Mouse (Mus musculus) neural tube, embryonic 14.5 days (tissue): ENCODE data around the gene Slc6a6. TPM values are rescaled to one million over a fixed set of nuclear protein-coding genes. Genes with fewer than 3 reads are reported as not detected.

Experiments
- ATAC-seq: fragments of 200-750 bp; cut with Nextera tagmentation; 2 replicates; pipeline ENCODE4 v1.8.0; 2017; ENCODE audit warnings: low read depth, mild to moderate bottlenecking, moderate TSS enrichment, moderate library complexity
- H3K27ac ChIP-seq: fragments of 300-500 bp; sonication (generic); 2 replicates; pipeline ENCODE4 v1.5.1; 2014; ENCODE audit warnings: low read depth, mild to moderate bottlenecking, control low read depth, low read length, moderate library complexity, mixed read lengths
- H3K27me3 ChIP-seq: fragments of 300-500 bp; sonication (generic); 2 replicates; pipeline ENCODE4 v1.6.1; 2014; ENCODE audit warnings: low read length; ENCODE audit not compliant: control insufficient read depth, insufficient read depth
- H3K36me3 ChIP-seq: fragments of 300-500 bp; sonication (generic); 2 replicates; pipeline ENCODE4 v1.6.1; 2014; ENCODE audit warnings: low read length, mixed read lengths; ENCODE audit not compliant: control insufficient read depth, insufficient read depth
- H3K4me1 ChIP-seq: fragments of 300-500 bp; sonication (generic); 2 replicates; pipeline ENCODE4 v1.6.1; 2014; ENCODE audit warnings: low read length; ENCODE audit not compliant: control insufficient read depth, insufficient read depth
- H3K4me2 ChIP-seq: fragments of 300-500 bp; sonication (generic); 2 replicates; pipeline ENCODE4 v1.6.1; 2014; ENCODE audit warnings: mild to moderate bottlenecking, low read depth, low read length, control low read depth
- H3K4me3 ChIP-seq: fragments of 300-500 bp; sonication (generic); 2 replicates; pipeline ENCODE4 v1.5.1; 2014; ENCODE audit warnings: low read depth, low read length, control low read depth, mixed read lengths
- H3K9ac ChIP-seq: fragments of 300-500 bp; sonication (generic); replicated peaks from 2 replicates; pipeline ENCODE4 v1.6.1; 2014; ENCODE audit warnings: low read depth, mild to moderate bottlenecking, control low read depth, low read length, mixed read lengths
- H3K9me3 ChIP-seq: fragments of 300-500 bp; sonication (generic); 2 replicates; pipeline ENCODE4 v1.6.1; 2016; ENCODE audit warnings: low read length; ENCODE audit not compliant: control insufficient read depth
- WGBS: fragments of 180-500 bp; shearing (Covaris S2); extraction: QIAGEN DNeasy Blood & Tissue Kit; methylation state at CpG from one replicate; pipeline ENCODE4 v1.1.7; 2014; 5-methylcytosine and 5-hydroxymethylcytosine counted together
- polyA plus RNA-seq: library from polyadenylated mRNA; unstranded; fragments of >200 nt; fragmentation: Nextera tagmentation; extraction: Ambion mirVana; gene quantifications from 2 replicates; pipeline ENCODE4 v1.2.1, GENCODE M21; 2014

Gene Slc6a6
- polyA plus RNA-seq, result 89.3 and 100 TPM in 2 replicates

DNA sequence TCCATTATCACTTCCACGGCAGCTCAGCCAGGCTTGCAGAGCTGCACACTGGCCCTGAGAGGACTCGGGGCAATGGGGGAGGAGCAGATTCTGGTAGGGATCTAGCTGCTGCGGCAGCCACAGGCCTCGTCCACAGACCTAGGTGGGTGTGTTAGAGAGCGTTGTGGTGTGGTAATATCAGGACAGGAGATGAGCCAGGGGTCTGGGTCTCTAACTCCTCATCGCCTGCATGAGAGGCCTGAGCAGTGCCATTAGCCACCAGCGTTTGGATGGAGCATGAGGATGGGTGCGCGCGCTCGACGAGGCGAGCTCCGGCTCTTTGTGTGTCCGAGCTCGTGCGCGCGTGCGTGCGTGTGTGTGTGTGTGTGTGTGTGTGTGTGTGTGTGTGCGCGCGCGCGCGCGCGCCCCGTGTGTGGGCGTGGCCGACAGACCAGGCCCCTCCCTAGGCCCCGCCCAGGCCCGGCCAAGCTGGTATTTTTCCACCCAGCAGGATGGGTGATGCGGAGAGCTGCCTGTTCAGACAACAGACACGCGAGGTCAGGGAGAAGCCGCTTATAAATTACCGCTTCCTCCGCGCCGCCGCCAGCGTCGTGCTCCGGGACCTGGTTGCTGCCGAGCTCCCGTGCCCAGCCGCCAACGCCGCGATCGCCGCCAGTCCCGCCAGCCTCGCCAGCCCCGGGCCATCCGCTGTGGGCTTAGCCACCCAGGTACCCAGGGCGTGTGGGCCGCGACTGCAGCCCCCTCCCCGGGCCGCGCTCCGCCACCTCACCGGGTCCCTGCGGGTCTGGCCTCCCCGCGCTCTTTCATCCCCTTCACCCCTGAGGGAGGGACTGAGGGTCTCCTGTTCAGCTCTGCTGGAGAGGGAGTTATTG, at the start of gene Slc6a6:
TSS of gene Slc6a6 (plus strand) at position 452 of the 872 bp plus-strand sequence.
- peaks cover 24% of the 10 kb centered on the region for H3K4me1 ChIP-seq
- ATAC-seq, result peak; percentile 88
- under 1% methylated on average over 63 of the region's 69 CpGs for WGBS

DNA sequence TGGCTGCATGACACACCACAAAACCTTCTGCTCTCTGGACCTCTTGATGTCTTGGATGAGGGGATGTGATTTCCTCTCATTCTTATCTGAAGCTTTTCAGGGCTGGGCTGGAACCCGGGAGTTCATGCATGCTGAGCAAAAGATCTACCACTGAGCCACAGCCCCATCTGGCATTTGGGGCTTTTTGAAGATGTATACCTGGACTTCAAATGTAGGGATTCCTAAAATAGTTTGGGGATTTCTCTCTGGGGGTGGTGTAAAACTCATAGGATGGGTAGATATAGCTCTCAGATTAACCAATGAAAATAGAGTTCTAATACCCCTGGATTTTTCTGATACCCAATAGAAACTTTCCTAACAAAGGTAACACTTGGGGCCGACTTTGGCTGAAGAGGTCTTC, 49.4 kb upstream of the Slc6a6 start:
- no peak for ATAC-seq
- 86% methylated on average over 2 of the region's 2 CpGs for WGBS
- H3K27me3 ChIP-seq, result no peaks in the 10 kb centered on the region

More for the DNA sequence above, at the start of gene Slc6a6:
- Histone ChIP-seq H3K36me3 (no peaks in the 10 kb centered on the region), H3K9me3 (no peaks in the 10 kb centered on the region), H3K4me3 (peak within 1 kb of the TSS; percentile 89), H3K27me3 (no peaks in the 10 kb centered on the region), H3K27ac (peak within 1 kb of the TSS; percentile 95), H3K4me2 (peak within 1 kb of the TSS; percentile 93), H3K9ac (peak within 1 kb of the TSS; percentile 92)

DNA sequence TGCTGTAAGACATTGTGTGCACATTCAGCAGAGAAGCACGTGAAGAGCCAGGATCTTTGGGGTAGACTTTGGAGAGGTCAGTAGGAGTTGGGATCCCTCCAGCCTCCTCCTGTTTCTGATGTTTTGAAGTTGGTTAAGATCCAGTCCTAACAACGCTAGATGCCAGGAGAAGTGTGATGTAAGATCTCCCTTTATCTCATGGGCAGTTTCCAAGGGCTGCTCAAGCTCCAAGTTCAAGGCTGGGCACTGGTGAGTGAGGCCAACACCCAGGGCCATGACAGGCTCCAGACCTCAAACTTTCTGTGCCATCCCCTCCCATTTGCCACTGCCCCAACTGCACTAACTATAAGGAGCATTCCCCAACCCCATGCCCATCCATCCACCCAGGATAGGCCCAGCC, 49.0 kb upstream of the Slc6a6 start:
- no peak for ATAC-seq
- 74% methylated on average over 2 of the region's 2 CpGs for WGBS
- no peaks in the 10 kb centered on the region for H3K4me1 ChIP-seq
- no peaks in the 10 kb centered on the region for H3K36me3 ChIP-seq
- H3K4me2 ChIP-seq, result no peak overlapping the region
- no peak overlapping the region for H3K4me3 ChIP-seq
- H3K27me3 ChIP-seq, result no peaks in the 10 kb centered on the region
- H3K27ac ChIP-seq, result no peak overlapping the region
- H3K9ac ChIP-seq, result no peak overlapping the region
- no peaks in the 10 kb centered on the region for H3K9me3 ChIP-seq

More for the DNA sequence above, 49.4 kb upstream of the Slc6a6 start:
- Histone ChIP-seq H3K9ac (no peak overlapping the region), H3K4me1 (no peaks in the 10 kb centered on the region), H3K36me3 (no peaks in the 10 kb centered on the region), H3K4me3 (no peak overlapping the region), H3K4me2 (no peak overlapping the region), H3K9me3 (no peaks in the 10 kb centered on the region), H3K27ac (no peak overlapping the region)

DNA sequence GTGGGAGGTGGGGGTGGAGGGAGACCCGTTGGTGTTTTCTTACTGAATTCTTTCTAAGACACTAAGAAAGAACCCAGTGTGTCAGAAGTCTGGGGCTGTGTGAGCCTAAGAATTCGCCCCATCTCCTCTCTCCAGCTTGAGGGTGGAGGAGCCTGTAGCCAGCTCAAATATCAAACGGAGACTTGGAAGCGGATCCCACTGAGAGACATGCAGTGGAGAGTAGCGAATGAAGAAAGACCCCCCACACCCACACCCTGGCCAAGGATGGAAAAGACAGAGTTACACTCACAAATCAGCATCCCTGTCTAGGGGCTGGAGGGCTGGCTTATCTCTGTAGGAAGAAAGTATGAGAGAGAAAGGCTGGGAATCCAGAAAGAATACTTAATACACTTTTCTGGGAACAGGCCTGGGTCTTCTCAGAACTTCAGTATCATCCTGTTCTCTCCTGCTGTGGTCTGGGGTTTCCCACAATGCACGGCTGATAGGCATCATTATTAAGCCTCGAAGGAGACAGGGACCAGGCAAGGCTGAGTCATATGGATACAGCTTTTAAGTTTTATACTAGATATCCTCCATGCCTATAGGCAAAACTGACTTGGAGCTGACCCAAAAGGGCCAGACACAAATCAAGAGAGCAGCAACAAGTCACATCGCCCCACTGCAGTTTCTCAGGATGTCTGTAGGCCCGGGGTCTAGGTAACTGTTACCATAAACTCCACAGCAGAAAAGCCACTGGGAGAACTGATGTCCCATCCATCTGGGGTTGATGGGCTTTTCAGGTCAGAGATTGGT, 45.5 kb upstream of the Slc6a6 start:
- H3K9me3 ChIP-seq, result no peaks in the 10 kb centered on the region
- 47% methylated on average over 9 of the region's 9 CpGs for WGBS
- no peaks in the 10 kb centered on the region for H3K4me1 ChIP-seq
- ATAC-seq, result no peak
- no peak overlapping the region for H3K4me2 ChIP-seq
- H3K4me3 ChIP-seq, result no peak overlapping the region
- H3K27me3 ChIP-seq, result no peaks in the 10 kb centered on the region
- no peak overlapping the region for H3K27ac ChIP-seq
- no peaks in the 10 kb centered on the region for H3K36me3 ChIP-seq
- no peak overlapping the region for H3K9ac ChIP-seq

DNA sequence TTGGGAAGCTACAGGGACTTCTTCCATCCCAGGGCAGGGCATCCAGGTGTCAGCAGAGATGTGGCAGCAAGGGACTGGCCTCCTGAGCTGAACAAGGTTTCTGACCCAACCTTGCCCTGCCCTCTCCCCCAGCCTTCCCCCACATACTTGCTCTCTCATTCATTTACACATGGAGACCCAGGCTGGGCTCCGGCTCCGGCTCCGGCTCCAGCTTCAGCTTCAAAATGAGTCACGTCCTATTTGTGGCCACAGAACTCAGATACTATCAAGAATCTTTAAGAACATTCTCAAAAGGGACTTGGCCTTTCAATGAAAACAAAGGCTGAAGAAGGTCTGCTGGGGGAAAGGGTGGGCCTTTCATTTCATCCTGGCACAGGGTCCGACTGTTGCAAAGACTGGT, 40.8 kb upstream of the Slc6a6 start:
- Histone ChIP-seq H3K4me2 (no peak overlapping the region), H3K9me3 (no peaks in the 10 kb centered on the region), H3K9ac (no peak overlapping the region), H3K36me3 (no peaks in the 10 kb centered on the region), H3K27ac (no peak overlapping the region), H3K4me3 (no peak overlapping the region), H3K27me3 (no peaks in the 10 kb centered on the region), H3K4me1 (no peaks in the 10 kb centered on the region)
- ATAC-seq, result no peak
- 83% methylated on average over 5 of the region's 5 CpGs for WGBS

DNA sequence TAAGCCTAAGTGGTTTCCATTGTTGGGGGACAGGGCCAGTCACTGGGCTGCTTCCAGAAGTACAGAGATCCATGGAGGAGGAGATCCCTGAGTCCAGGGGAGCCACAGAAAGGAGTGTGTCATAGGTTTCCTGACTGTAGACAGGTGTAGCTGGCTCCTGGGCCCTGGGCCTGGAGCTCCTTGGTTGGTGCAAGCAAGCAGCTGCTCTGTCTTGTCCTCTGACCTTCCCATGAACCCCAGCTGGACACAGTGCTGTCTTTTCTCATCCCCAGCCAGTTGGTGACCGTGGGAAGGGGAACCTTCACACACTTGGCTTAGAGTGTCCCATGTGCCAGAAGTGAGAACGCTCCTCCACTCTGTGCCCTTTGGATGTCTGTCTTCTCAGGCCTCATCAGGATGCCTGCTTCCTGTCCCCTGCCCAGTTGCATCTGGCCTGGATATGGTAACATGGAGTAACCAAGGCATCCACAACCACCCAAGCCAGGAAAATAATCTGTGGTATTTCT, 40.4 kb upstream of the Slc6a6 start:
- ATAC-seq, result no peak
- H3K4me3 ChIP-seq, result no peak overlapping the region
- H3K27me3 ChIP-seq, result no peaks in the 10 kb centered on the region
- no peak overlapping the region for H3K9ac ChIP-seq
- 85% methylated on average over 2 of the region's 2 CpGs for WGBS
- no peaks in the 10 kb centered on the region for H3K4me1 ChIP-seq
- H3K36me3 ChIP-seq, result no peaks in the 10 kb centered on the region
- H3K4me2 ChIP-seq, result no peak overlapping the region
- H3K27ac ChIP-seq, result no peak overlapping the region
- H3K9me3 ChIP-seq, result no peaks in the 10 kb centered on the region

DNA sequence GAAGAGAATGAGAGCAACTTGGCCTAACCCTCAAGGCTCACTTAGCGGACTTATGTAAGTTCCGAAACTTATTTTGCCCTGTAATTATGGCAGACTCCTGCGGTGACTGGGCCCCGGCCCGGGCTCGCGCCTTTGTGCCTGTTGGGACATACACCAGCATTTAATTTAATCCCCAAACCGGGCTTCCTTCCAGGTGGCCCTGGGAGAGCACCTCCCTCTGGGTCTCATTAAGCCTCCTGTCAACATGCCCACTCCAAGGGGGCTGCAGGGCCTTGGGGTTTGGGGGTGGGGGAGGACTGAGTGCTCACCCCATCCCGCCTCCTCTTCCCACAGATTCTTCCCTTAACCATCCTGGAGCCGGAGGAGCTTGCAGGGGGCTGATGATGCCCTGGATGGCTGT, 37.8 kb upstream of the Slc6a6 start:
- ATAC-seq, result no peak
- 74% methylated on average over 10 of the region's 10 CpGs for WGBS
- Histone ChIP-seq H3K9me3 (no peaks in the 10 kb centered on the region), H3K36me3 (no peaks in the 10 kb centered on the region), H3K4me3 (no peak overlapping the region), H3K9ac (no peak overlapping the region), H3K4me1 (no peaks in the 10 kb centered on the region), H3K27ac (no peak overlapping the region), H3K4me2 (no peak overlapping the region), H3K27me3 (no peaks in the 10 kb centered on the region)

DNA sequence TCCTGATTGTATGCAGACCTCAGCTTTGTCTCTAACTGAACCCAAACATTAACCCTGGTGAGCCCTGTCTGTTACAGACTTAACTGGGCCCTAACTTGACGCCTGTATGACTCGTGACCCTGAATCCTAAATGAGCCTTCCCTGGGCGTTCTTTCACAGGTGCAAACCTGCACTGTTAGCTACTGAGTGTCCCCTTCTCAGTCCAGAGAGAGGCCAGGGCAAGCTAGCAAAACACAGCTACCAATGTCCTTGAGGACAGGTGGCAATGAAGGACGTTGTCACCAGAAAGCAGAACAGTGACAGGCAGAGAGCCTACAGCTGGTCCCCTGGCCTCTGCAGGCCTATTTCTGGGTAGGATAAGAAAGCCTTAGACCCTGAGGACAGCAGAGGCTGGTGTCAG, 37.0 kb upstream of the Slc6a6 start:
- H3K9ac ChIP-seq, result no peak overlapping the region
- no peaks in the 10 kb centered on the region for H3K27me3 ChIP-seq
- H3K27ac ChIP-seq, result no peak overlapping the region
- no peak overlapping the region for H3K4me2 ChIP-seq
- 84% methylated on average over 4 of the region's 4 CpGs for WGBS
- no peak for ATAC-seq
- no peaks in the 10 kb centered on the region for H3K36me3 ChIP-seq
- H3K4me3 ChIP-seq, result no peak overlapping the region
- H3K9me3 ChIP-seq, result no peaks in the 10 kb centered on the region
- no peaks in the 10 kb centered on the region for H3K4me1 ChIP-seq

DNA sequence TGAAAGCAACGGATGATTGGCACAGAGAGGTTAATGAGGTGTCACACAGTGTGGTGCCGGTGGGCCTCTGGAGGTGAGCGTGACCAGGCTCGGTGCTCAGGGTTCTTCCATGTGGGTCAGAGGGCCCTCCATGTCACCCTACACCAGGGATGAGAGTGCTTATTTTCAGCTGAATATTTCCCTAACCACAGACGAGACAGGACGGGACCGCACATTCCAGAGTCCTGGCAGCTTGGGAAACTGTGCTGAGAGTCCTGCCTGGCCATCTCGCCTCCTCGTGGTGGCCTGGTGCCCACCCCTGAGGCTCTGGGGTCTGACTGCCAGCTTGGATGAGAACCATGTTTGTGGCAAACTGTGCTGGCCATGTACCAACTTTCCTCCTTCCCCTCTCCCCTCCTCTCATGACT, 36.5 kb upstream of the Slc6a6 start:
- Histone ChIP-seq H3K4me1 (no peaks in the 10 kb centered on the region), H3K27me3 (no peaks in the 10 kb centered on the region), H3K9me3 (no peaks in the 10 kb centered on the region), H3K4me3 (no peak overlapping the region), H3K4me2 (no peak overlapping the region), H3K36me3 (no peaks in the 10 kb centered on the region), H3K27ac (no peak overlapping the region), H3K9ac (no peak overlapping the region)
- WGBS, result 77% methylated on average over 9 of the region's 9 CpGs
- ATAC-seq, result no peak
